8 mouse cellular contexts compared by ENCODE assay signal in genomic region chr3:145612662-145613061, GRCm38 (mm10). TPM values are rescaled to one million over a fixed set of nuclear protein-coding genes. Genes with fewer than 3 reads are reported as not detected.
DNase-seq lines count a peak whose midpoint lies in the region; ATAC-seq lines count a peak whose summit lies in the region.

No protein-coding gene starts in this region.

- no peak overlapping the region for H3K4me3 ChIP-seq in hindbrain, embryonic 11.5 days (ENCODE audit: low read depth, low read length)
- no peak overlapping the region for H3K4me3 ChIP-seq in hindbrain, embryonic 16.5 days (ENCODE audit: low read length)

- no peaks in the 10 kb centered on the region for H3K36me3 ChIP-seq in hindbrain, embryonic 11.5 days (ENCODE audit: control insufficient read depth, insufficient read depth, low read length)
- H3K36me3 ChIP-seq in hindbrain, embryonic 16.5 days (ENCODE audit: control insufficient read depth, insufficient read depth, low read length): no peaks in the 10 kb centered on the region

- no peak overlapping the region for H3K27ac ChIP-seq in hindbrain, embryonic 11.5 days (ENCODE audit: low read depth, low read length)
- no peak overlapping the region for H3K27ac ChIP-seq in hindbrain, embryonic 16.5 days (ENCODE audit: low read depth, low read length)

- H3K9me3 ChIP-seq in hindbrain, embryonic 11.5 days (ENCODE audit: control insufficient read depth, low read length): no peaks in the 10 kb centered on the region
- no peaks in the 10 kb centered on the region for H3K9me3 ChIP-seq in hindbrain, embryonic 16.5 days (ENCODE audit: control insufficient read depth, low read length)

- no peak overlapping the region for H3K4me2 ChIP-seq in hindbrain, embryonic 11.5 days (replicated peaks; ENCODE audit: low read depth, low read length)
- no peak overlapping the region for H3K4me2 ChIP-seq in hindbrain, embryonic 16.5 days (ENCODE audit: low read length)

- peak; percentile 64 for DNase-seq in hindbrain, embryonic 11.5 days (ENCODE audit: low spot score)
- DNase-seq in 416B (ENCODE audit: low read depth) (peak; percentile 21), MEL-GATA-1-ER (ENCODE audit: extremely low read depth, low read depth) (peak; percentile 29)
- DNase-seq in yolk sac, embryonic 10.5 days (ENCODE audit: low spot score): no peak
- DNase-seq in spleen, adult 18-20 months: no peak
- DNase-seq in urinary bladder, postnatal 4 days (ENCODE audit: low spot score in 2 of 2): no peak

- H3K9ac ChIP-seq in hindbrain, embryonic 11.5 days (ENCODE audit: low read depth, low read length): no peak overlapping the region
- no peak overlapping the region for H3K9ac ChIP-seq in hindbrain, embryonic 16.5 days (ENCODE audit: low read depth, low read length)

- 29% methylated on average over 4 of the region's 4 CpGs for WGBS in hindbrain, embryonic 11.5 days
- 17% methylated on average over 4 of the region's 4 CpGs for WGBS in hindbrain, embryonic 16.5 days

- no peaks in the 10 kb centered on the region for H3K27me3 ChIP-seq in hindbrain, embryonic 11.5 days (ENCODE audit: control insufficient read depth, insufficient read depth, low read length)
- no peaks in the 10 kb centered on the region for H3K27me3 ChIP-seq in hindbrain, embryonic 16.5 days (replicated peaks; ENCODE audit: control insufficient read depth, insufficient read depth, low read length)

- no peaks in the 10 kb centered on the region for H3K4me1 ChIP-seq in hindbrain, embryonic 11.5 days (replicated peaks; ENCODE audit: control insufficient read depth, insufficient read depth, low read length)
- peaks cover 11% of the 10 kb centered on the region for H3K4me1 ChIP-seq in hindbrain, embryonic 16.5 days (ENCODE audit: control insufficient read depth, insufficient read depth, low read depth, low read length)

- peak; percentile 28 for ATAC-seq in hindbrain, embryonic 11.5 days (ENCODE audit: low FRiP score)
- ATAC-seq in hindbrain, embryonic 16.5 days: no peak
- peak; percentile 55 to 60; a peak in 2 of 4 replicates for ATAC-seq in hematopoietic stem cell, adult 5-6 weeks (replicated peaks in 1 of 2; ENCODE audit: insufficient read depth in 1 of 2, low FRiP score in 2 of 2, low TSS enrichment in 1 of 2, low read depth in 1 of 2, poor library complexity in 2 of 2, severe bottlenecking in 2 of 2)

RNA-seq across cellular contexts. Expression of gene Znhit6, which starts 36.7 kb away (rescaled TPM):
- 39.5 and 43.0 TPM in 2 replicates for polyA plus RNA-seq in hindbrain, embryonic 11.5 days (2014; fragmentation: Nextera tagmentation; extraction: Ambion mirVana)
- 30.5 and 34.1 TPM in 2 replicates for polyA plus RNA-seq in hindbrain, embryonic 16.5 days (2015; fragmentation: Nextera tagmentation; extraction: Ambion mirVana)
- total RNA-seq in hematopoietic stem cell, adult 5-6 weeks (2017): 22.1 and 48.8 TPM in 2 replicates

RNA-seq across cellular contexts. Expression of gene Ccn1, which starts 37.1 kb away (rescaled TPM):
- polyA plus RNA-seq in hindbrain, embryonic 11.5 days (2014; fragmentation: Nextera tagmentation; extraction: Ambion mirVana): 23.5 and 23.7 TPM in 2 replicates
- polyA plus RNA-seq in hindbrain, embryonic 16.5 days (2015; fragmentation: Nextera tagmentation; extraction: Ambion mirVana): 7.5 and 8.5 TPM in 2 replicates
- total RNA-seq in hematopoietic stem cell, adult 5-6 weeks (2017): 0.13 TPM in 1 of 2 replicates, not detected in the other

Comparison
In these comparisons a context has a peak if more than half of its experiments do, and no peak if none do; other contexts are left out.
1. DNase-seq: peak in hindbrain, embryonic 11.5 days (single experiment), 416B (single experiment) and MEL-GATA-1-ER (single experiment); none in yolk sac, embryonic 10.5 days (single experiment), spleen, adult 18-20 months (0 of 2) and urinary bladder, postnatal 4 days (0 of 2).